Mouse (Mus musculus) skeletal muscle tissue, postnatal 0 days (tissue): ENCODE measurements around the gene Gm35549. TPM values are rescaled to one million over a fixed set of nuclear protein-coding genes. Genes with fewer than 3 reads are reported as not detected.

Source experiments
- polyA plus RNA-seq: library from polyadenylated mRNA; unstranded; fragments of >200 nt; fragmentation: Nextera tagmentation; extraction: Ambion mirVana; gene quantifications from 2 replicates; pipeline ENCODE4 v1.2.1, GENCODE M21; 2015

Gm35549 gene
- not detected in 2 replicates for polyA plus RNA-seq

DNA sequence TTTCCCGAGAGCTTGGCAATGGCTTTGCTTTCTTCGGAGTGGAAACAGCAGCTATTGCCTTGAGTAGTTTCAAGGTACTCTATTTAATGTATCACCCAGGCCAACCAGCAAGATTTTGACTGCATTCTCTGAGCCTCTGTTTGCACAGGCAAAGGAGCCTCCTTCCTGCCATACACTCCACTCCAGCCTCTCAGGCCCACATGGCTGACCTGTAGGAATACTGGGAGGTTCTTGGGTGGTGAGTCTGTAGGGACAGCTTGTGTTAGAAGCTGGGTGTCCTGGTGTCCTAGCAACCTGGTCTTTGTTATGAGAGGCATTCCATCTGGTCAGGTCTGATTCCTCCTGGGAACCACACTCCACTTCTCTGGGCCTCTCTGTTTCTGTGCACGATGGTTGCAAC lies at the start of gene Gm35549:
Gene Gm35549, minus strand, starts transcription at position 276 of the 400 bp plus-strand sequence.

DNA sequence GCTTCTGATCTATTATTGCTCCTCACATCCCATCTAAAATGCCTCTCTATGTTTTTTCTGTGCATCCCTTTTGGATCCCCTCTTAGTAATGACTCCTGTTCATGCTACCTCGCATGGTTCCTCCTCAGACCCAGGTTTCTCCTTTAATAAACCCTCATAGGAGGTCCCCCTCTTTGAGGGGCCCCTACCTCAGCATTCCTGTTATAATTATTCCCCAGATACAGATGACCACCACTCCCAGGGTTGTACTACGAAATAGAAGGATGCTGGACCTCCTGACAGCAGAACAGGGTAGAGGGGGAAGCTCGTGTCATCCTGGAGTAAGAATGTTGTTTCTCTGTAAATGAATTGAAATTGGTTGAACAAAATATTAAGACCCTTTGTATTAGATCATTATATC lies 41.5 kb upstream of the Gm35549 start, which contains the start of gene Zkscan7:
Gene Zkscan7, plus strand, starts transcription at position 301 of the 400 bp plus-strand sequence.

DNA sequence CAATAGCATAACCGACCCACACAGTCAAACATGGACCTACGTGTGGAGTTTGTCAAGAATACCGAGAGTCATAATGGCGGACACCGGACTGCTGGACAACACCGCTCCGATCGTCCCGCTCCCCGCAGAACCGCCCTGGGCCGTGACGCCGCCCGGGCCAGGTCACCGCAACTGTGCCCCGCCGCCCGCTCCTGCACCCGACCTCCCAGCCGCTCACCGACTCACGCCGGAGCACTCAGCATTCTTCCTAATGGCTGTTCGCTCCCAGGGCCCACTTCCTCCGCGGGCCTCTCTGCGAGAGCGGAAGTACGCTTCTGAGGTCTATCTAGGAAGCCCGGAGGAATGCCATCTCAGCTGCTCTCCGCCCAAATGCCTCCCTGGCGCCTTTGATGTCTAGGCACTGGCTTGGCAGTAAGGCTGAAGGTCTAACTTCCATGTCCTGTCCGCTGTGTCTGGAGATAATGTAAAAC lies 21.9 kb upstream of the Gm35549 start, which contains the start of gene Zfp445:
Gene Zfp445, minus strand, starts transcription at position 310 of the 470 bp plus-strand sequence.

DNA sequence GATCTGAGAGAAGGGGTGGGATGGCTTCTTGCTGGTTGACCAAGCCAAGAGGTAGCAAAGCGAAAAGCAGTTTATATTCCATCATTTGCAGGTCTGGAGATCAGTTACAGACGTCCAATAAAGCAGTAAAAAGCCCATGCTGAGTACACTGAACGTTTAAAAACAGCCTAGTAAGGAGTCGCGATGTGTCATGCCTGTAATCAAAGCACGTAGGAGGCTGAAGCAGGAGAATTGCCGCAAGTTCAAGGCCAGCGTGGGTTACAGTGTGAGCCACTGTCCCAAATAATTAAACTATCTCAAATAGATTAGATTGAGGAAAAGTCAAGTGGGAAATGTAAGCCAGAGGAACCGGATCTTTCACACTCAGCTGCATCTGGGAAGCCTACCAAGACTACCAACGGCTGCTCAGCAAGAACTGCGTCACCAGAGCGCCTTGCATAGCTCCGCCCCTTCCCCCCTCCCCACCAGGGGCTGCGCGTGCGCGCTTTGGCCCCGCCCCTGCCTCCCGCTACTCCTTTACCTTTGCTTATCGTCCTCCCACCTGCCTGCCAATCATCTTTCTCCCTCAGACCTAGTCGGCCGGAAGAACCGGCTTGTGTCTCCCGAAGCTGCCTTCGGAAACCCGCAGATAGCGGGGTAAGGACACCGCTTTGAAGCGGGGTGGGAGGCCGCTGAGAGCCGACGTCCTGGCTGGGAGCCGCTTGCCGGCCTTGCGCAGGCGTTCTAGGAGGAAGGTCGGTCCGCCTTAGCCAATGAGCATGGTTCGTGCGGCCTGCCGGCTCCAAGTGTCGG lies 38.6 kb downstream of the Gm35549 start, which contains the start of gene Tcaim:
Gene Tcaim, plus strand, starts transcription at position 487 of the 792 bp plus-strand sequence.

Other genes with a start within 250 kb of the Gm35549 start
- 0.80 TPM in 1 of 2 replicates, not detected in the other for gene Topaz1, start 96.7 kb downstream of the Gm35549 start, polyA plus RNA-seq
- gene Tcaim, start 38.5 kb downstream of the Gm35549 start, polyA plus RNA-seq, result 7.7 and 8.6 TPM in 2 replicates
- gene Zfp445, start 22.0 kb upstream of the Gm35549 start, polyA plus RNA-seq, result 14.2 and 19.3 TPM in 2 replicates
- 1.5 and 1.8 TPM in 2 replicates for gene Zkscan7, start 41.6 kb upstream of the Gm35549 start, polyA plus RNA-seq
- 8.3 and 9.3 TPM in 2 replicates for gene Zfp105, start 79.0 kb upstream of the Gm35549 start, polyA plus RNA-seq
- 20.5 and 22.3 TPM in 2 replicates for gene 1110059G10Rik, start 107.0 kb upstream of the Gm35549 start, polyA plus RNA-seq
- gene Kif15, start 107.0 kb upstream of the Gm35549 start, polyA plus RNA-seq, result 9.3 and 9.8 TPM in 2 replicates
- 17.0 and 19.4 TPM in 2 replicates for gene Tmem42, start 177.3 kb upstream of the Gm35549 start, polyA plus RNA-seq
- gene Tgm4, start 190.7 kb upstream of the Gm35549 start, polyA plus RNA-seq, result 0.32 and 0.49 TPM in 2 replicates